Mouse (Mus musculus) lung, adult 2 months (tissue): ENCODE data around the gene Serpinb12.

Experiments
- CTCF ChIP-seq: fragments of 200-500 bp; IDR thresholded peaks from 2 replicates; pipeline ENCODE4 v1.5.1; 2011; ENCODE audit warnings: mild to moderate bottlenecking, low read length, control low read depth; ENCODE audit not compliant: insufficient read depth
- POLR2A ChIP-seq: fragments of 200-500 bp; IDR thresholded peaks from 2 replicates; pipeline ENCODE4 v1.6.1; 2011; ENCODE audit warnings: low read depth, mild to moderate bottlenecking, control low read depth, low read length, borderline replicate concordance; ENCODE audit errors: extremely low read depth

- TF ChIP-seq POLR2A (no peak), CTCF (no peak)
Observed at GRCm38 (mm10) chr1:106931954-106932353, 2.3 kb upstream of the Serpinb12 start.
